Mouse (Mus musculus): Measurements from ENCODE around the gene Ssna1.

DNA sequence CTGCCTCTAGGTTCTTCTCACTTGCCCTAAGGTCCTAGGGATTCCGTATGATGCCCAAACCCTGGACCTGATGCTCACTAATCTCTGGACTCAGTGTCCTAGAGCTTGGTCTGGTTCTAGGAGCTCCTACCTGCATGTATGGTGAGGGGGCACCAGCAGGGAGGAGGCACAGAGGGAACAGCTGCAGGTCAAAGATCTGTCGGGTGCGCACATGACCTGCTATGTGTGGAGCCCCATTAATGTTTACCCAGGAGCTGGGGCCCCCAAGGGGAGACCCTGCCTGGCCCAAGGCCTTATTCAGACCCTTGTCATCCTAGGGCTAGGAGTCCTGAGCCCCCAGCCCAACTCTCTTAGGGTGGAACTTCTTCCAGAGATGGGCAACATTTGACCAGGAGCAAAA is 38.2 kb downstream of the Ssna1 start, which contains the start of gene Slc34a3:
- no peak for TF ChIP-seq CTCF (IDR thresholded peaks at IDR 0.05; ENCODE audit: insufficient read depth, low read depth, low read length)
- TF ChIP-seq POLR2A (IDR thresholded peaks at IDR 0.05; ENCODE audit: insufficient read depth, low read depth, low read length), result no peak

Data from olfactory bulb, adult 2 months (tissue).